Mouse (Mus musculus): ENCODE data around the gene Tnfrsf25. TPM values are rescaled to one million over a fixed set of nuclear protein-coding genes. Genes with fewer than 3 reads are reported as not detected.

Tnfrsf25 gene
- polyA plus RNA-seq, 1 experiment from 2014 or later: 1.1 TPM

GRCm38 (mm10) chr4:152078105-152078530 is 37.6 kb upstream of the Tnfrsf25 start:
- no peak overlapping the region for H3K9ac ChIP-seq
- peaks cover 7% of the 10 kb centered on the region for H3K4me1 ChIP-seq (replicated peaks)
- no peaks in the 10 kb centered on the region for H3K9me3 ChIP-seq (replicated peaks)
- H3K36me3 ChIP-seq: no peaks in the 10 kb centered on the region
- H3K27me3 ChIP-seq (replicated peaks): no peaks in the 10 kb centered on the region
- ATAC-seq (ENCODE audit: insufficient number of reproducible peaks, low FRiP score): no peak
- H3K4me2 ChIP-seq: no peak overlapping the region
- WGBS: 87% methylated on average over 10 of the region's 10 CpGs
- no peak overlapping the region for H3K27ac ChIP-seq (ENCODE audit: poor library complexity, severe bottlenecking)
- H3K4me3 ChIP-seq: no peak overlapping the region

DNA sequence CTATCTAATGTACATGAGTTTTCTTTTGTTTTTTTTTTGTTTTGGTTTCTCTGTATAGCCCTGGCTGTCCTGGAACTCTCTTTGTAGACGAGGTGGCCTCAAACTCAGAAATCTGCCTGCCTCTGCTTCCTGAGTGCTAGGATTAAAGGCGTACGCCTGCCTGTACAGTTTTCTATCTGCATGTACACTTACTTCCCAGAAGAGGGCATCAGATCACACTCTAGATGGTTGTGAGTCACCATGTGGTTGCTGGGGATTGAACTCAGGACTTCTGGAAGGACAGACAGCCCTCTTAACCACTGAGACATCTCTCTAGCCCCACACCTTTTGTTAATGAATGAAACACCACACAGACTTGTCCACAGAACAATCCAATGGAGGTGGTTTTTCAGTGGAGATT is 36.5 kb upstream of the Tnfrsf25 start:
- no peaks in the 10 kb centered on the region for H3K9me3 ChIP-seq (replicated peaks)
- no peaks in the 10 kb centered on the region for H3K36me3 ChIP-seq
- WGBS: 87% methylated on average over 3 of the region's 3 CpGs
- no peak for ATAC-seq (ENCODE audit: insufficient number of reproducible peaks, low FRiP score)
- H3K4me3 ChIP-seq: no peak overlapping the region
- no peak overlapping the region for H3K27ac ChIP-seq (ENCODE audit: poor library complexity, severe bottlenecking)
- 0 out of 2 replicates have a peak, but pooled peaks cover 5% of the 10 kb centered on the region for H3K27me3 ChIP-seq (replicated peaks)
- H3K4me1 ChIP-seq (replicated peaks): peaks cover 7% of the 10 kb centered on the region
- no peak overlapping the region for H3K4me2 ChIP-seq
- no peak overlapping the region for H3K9ac ChIP-seq

DNA sequence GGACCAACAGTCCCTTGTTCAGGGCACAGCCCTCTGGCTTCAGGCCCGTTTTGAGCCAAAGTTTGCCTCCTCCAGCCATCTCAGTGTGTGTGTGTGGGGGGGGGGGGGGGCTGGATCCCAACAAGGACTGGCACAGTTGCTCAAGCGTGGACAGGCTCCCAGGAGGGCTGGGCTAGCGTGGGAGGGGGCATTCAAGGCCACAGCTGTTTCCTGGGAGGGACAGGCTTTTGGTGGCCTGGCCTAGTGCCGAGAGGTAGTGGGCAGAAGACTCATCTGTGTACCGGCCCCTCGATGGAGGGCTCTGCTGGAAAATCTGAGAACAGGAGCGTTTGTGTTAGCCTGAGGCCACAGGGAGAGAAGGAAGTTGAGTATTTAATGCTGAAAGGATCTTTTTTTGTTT is 35.8 kb upstream of the Tnfrsf25 start:
- H3K4me1 ChIP-seq (replicated peaks): peaks cover 7% of the 10 kb centered on the region
- no peaks in the 10 kb centered on the region for H3K36me3 ChIP-seq
- no peak overlapping the region for H3K4me3 ChIP-seq
- no peak overlapping the region for H3K9ac ChIP-seq
- ATAC-seq (ENCODE audit: insufficient number of reproducible peaks, low FRiP score): no peak
- peaks cover 9% of the 10 kb centered on the region; the same call in 1 of the 2 replicates for H3K27me3 ChIP-seq (replicated peaks)
- WGBS: 60% methylated on average over 7 of the region's 7 CpGs
- no peak overlapping the region for H3K27ac ChIP-seq (ENCODE audit: poor library complexity, severe bottlenecking)
- H3K9me3 ChIP-seq (replicated peaks): no peaks in the 10 kb centered on the region
- H3K4me2 ChIP-seq: no peak overlapping the region

GRCm38 (mm10) chr4:152083611-152084220 is 32.0 kb upstream of the Tnfrsf25 start:
- ATAC-seq (ENCODE audit: insufficient number of reproducible peaks, low FRiP score): no peak
- Histone ChIP-seq H3K9ac (no peak overlapping the region), H3K4me1 (replicated peaks) (peaks cover 17% of the 10 kb centered on the region), H3K9me3 (replicated peaks) (no peaks in the 10 kb centered on the region), H3K36me3 (no peaks in the 10 kb centered on the region), H3K4me2 (no peak overlapping the region), H3K27ac (ENCODE audit: poor library complexity, severe bottlenecking) (no peak overlapping the region), H3K27me3 (replicated peaks) (peaks cover 9% of the 10 kb centered on the region; the same call in 1 of the 2 replicates), H3K4me3 (no peak overlapping the region)
- WGBS: 59% methylated on average over 7 of the region's 7 CpGs

DNA sequence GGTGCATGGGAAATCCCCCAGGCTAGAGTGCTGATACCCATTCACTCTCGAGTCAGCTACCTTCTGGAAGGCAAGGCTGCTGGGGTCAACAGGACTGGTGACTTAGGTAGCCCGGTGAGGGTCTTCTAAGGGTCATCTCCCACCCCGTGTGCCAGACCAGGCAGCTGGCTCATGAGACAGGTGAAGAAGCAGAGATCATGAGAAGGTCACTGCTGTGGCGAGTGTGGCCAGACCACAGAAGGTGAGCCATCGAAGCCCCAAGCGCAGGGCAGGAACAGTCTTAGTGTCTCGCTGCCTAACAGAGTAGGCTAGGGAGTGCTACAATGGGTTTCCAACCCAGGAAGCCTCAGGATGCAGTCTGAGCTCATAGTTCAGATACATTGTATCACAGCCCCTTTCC is 31.1 kb upstream of the Tnfrsf25 start:
- WGBS: 75% methylated on average over 7 of the region's 7 CpGs
- Histone ChIP-seq H3K27me3 (replicated peaks) (peaks cover 12% of the 10 kb centered on the region; the same call in 1 of the 2 replicates), H3K4me2 (no peak overlapping the region), H3K4me3 (no peak overlapping the region), H3K36me3 (no peaks in the 10 kb centered on the region), H3K9ac (no peak overlapping the region), H3K9me3 (replicated peaks) (no peaks in the 10 kb centered on the region), H3K27ac (ENCODE audit: poor library complexity, severe bottlenecking) (no peak overlapping the region), H3K4me1 (replicated peaks) (peaks cover 18% of the 10 kb centered on the region)
- no peak for ATAC-seq (ENCODE audit: insufficient number of reproducible peaks, low FRiP score)

GRCm38 (mm10) chr4:152086505-152087210 is 29.1 kb upstream of the Tnfrsf25 start:
- Histone ChIP-seq H3K27ac (ENCODE audit: poor library complexity, severe bottlenecking) (0 out of 2 replicates have a peak overlapping the region, but pooled peaks have one; percentile 9), H3K9ac (peak overlapping the region; percentile 84), H3K36me3 (no peaks in the 10 kb centered on the region), H3K9me3 (replicated peaks) (no peaks in the 10 kb centered on the region), H3K4me3 (peak overlapping the region; percentile 77), H3K4me1 (replicated peaks) (peaks cover 18% of the 10 kb centered on the region), H3K4me2 (peak overlapping the region; percentile 91), H3K27me3 (replicated peaks) (peaks cover 12% of the 10 kb centered on the region; the same call in 1 of the 2 replicates)
- ATAC-seq (ENCODE audit: insufficient number of reproducible peaks, low FRiP score): peak; percentile 82
- under 1% methylated on average over 68 of the region's 92 CpGs for WGBS

DNA sequence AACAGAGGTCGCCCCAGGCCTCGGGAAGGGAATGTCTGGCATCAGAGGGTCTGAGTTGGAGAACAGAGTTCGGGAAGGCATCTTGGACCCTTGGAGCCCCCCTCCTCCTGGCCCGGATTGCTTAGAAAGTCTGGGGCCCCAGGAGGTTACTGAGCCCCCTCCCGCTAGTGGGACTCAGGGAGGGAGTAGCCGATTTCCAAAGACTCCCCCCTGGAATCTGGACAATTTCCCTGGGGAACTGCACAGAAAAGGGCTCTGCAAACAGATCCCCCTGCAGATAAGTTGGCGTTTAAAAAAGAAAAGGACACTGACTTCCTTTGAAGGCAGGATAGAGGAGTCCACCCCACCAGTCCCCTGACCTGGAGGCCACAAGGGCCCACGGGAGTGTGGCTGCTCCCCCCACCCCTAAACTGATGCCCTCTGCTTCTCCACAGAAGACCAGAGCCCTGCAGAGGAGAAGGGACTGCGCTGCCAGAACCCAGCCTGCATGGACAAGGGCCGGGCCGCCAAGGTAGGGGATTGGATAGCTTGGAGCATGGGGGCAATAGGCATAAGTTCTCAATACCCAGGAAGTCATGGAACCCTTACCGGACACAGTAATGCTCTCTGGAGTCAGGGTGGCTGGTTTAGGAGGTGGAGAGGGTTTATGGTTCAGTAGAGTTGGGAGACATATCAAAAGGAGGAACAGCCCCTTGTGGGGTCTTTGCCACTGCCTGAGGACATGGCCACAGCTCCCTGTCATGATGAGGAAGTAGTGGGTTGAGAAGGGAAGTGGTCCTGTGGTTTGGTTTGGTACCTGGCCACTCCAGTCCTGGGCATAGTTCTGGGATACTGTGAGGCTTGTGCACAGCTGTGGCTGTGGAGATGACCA is 28.3 kb upstream of the Tnfrsf25 start:
- Histone ChIP-seq H3K4me1 (replicated peaks) (peaks cover 23% of the 10 kb centered on the region), H3K27ac (ENCODE audit: poor library complexity, severe bottlenecking) (no peak overlapping the region), H3K9ac (peak overlapping the region; percentile 84), H3K27me3 (replicated peaks) (peaks cover 12% of the 10 kb centered on the region; the same call in 1 of the 2 replicates), H3K9me3 (replicated peaks) (no peaks in the 10 kb centered on the region), H3K4me3 (peak overlapping the region; percentile 77), H3K36me3 (no peaks in the 10 kb centered on the region), H3K4me2 (peak overlapping the region; percentile 91)
- WGBS: 9% methylated on average over 12 of the region's 12 CpGs
- no peak for ATAC-seq (ENCODE audit: insufficient number of reproducible peaks, low FRiP score)

DNA sequence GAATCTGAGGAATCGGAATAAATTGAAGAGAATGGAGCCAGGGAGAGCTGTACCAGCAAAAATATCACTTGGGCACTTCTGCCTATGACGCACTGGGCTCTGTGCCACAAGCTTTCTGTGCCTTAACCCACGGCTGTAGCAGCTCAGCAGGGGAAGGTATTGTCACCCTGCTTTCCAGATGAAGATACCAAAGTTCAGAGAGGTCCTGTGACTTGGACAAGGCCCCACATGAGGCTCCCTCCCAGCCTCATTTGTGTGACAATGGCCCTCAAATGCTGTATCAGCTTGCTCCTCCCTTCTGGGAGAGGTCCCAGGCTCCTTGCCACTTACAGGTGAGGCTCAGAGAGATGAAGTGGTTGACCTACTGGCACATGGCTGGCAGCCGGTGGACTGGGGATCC is 27.6 kb upstream of the Tnfrsf25 start:
- 41% methylated on average over 4 of the region's 4 CpGs for WGBS
- Histone ChIP-seq H3K27me3 (replicated peaks) (peaks cover 12% of the 10 kb centered on the region; the same call in 1 of the 2 replicates), H3K9ac (no peak overlapping the region), H3K36me3 (no peaks in the 10 kb centered on the region), H3K4me3 (peak overlapping the region; percentile 77; the same call in 1 of the 2 replicates), H3K9me3 (replicated peaks) (no peaks in the 10 kb centered on the region), H3K4me1 (replicated peaks) (peaks cover 30% of the 10 kb centered on the region), H3K27ac (ENCODE audit: poor library complexity, severe bottlenecking) (no peak overlapping the region), H3K4me2 (peak overlapping the region; percentile 91)
- no peak for ATAC-seq (ENCODE audit: insufficient number of reproducible peaks, low FRiP score)

DNA sequence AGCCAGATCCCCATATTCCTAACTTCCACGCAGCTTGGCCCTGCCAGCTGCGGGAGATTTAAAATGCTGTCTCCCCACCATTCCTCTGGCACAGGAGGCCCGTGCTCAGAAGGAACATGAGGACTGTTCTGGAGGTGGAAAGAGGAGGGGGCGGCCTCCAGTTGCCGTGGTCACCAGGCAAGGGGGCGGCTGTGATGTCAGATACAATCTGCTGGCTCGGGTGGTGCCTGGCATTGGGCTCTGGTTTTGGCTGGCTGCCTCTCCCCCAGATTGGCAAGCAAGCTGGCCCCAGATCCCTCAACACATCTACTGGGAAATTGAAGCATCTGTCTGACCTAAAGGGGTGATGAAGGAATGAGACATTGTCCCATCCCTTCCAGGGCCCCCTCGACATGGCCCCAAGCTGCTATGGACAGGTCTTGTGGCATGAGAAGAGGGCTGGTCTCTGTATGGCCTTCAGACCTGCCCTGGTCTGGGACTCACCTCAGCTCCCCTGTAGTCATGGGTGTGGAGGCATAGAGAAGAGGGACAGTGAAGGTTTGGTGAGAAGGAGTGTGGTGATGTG is 27.1 kb upstream of the Tnfrsf25 start:
- Histone ChIP-seq H3K4me2 (no peak overlapping the region), H3K4me3 (no peak overlapping the region), H3K27ac (ENCODE audit: poor library complexity, severe bottlenecking) (no peak overlapping the region), H3K9ac (no peak overlapping the region), H3K27me3 (replicated peaks) (peaks cover 12% of the 10 kb centered on the region; the same call in 1 of the 2 replicates), H3K9me3 (replicated peaks) (no peaks in the 10 kb centered on the region), H3K4me1 (replicated peaks) (peaks cover 32% of the 10 kb centered on the region), H3K36me3 (no peaks in the 10 kb centered on the region)
- 68% methylated on average over 8 of the region's 8 CpGs for WGBS
- ATAC-seq (ENCODE audit: insufficient number of reproducible peaks, low FRiP score): no peak

DNA sequence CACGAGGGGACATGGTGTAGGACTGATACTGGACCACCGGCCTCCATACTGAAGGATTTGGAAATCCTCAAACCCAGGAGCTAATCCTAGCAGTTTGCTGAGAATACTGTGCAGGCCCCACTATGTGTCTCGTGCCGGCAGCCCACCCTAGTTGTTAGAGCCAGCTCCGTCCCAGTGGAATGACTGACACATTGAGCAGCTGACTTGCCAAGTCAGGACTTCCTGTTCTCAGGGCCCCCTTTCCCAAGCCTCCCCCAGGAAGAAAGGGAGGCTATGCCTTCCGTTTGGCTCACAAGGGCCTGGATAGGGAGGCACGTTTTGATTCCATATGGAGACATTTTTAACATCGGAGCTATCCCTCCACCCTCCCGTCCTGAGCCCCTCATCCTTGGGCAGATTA is 25.5 kb upstream of the Tnfrsf25 start:
- H3K36me3 ChIP-seq: no peaks in the 10 kb centered on the region
- H3K27me3 ChIP-seq (replicated peaks): 0 out of 2 replicates have a peak, but pooled peaks cover 2% of the 10 kb centered on the region
- no peak for ATAC-seq (ENCODE audit: insufficient number of reproducible peaks, low FRiP score)

More for the DNA sequence above, 25.5 kb upstream of the Tnfrsf25 start:
- no peaks in the 10 kb centered on the region for H3K9me3 ChIP-seq (replicated peaks)
- no peak overlapping the region for H3K27ac ChIP-seq (ENCODE audit: poor library complexity, severe bottlenecking)
- H3K9ac ChIP-seq: no peak overlapping the region
- H3K4me3 ChIP-seq: no peak overlapping the region
- WGBS: 64% methylated on average over 9 of the region's 9 CpGs
- H3K4me1 ChIP-seq (replicated peaks): peaks cover 32% of the 10 kb centered on the region
- no peak overlapping the region for H3K4me2 ChIP-seq
